Mouse (Mus musculus) left cerebral cortex, postnatal 4 days (tissue): ENCODE data around the gene Vps26a. TPM values are rescaled to one million over a fixed set of nuclear protein-coding genes. Genes with fewer than 3 reads are reported as not detected.

Source experiments
- DNase-seq: peaks from one replicate; pipeline ENCODE4 v3.0.0-alpha.2; 2022
- intact Hi-C: fragments of 180-260 bp; cut with DNase I; formaldehyde crosslinking; loops from one replicate; pipeline ENCODE4 v1.15.1; 2025
- total RNA-seq, 2 experiments: library from RNA; stranded (reverse); gene quantifications; 2 replicates each; pipeline ENCODE4 v1.2.3; 2021

Gene Vps26a
- total RNA-seq, 2 experiments from 2014 or later, result 37.4 to 41.2 TPM

DNA sequence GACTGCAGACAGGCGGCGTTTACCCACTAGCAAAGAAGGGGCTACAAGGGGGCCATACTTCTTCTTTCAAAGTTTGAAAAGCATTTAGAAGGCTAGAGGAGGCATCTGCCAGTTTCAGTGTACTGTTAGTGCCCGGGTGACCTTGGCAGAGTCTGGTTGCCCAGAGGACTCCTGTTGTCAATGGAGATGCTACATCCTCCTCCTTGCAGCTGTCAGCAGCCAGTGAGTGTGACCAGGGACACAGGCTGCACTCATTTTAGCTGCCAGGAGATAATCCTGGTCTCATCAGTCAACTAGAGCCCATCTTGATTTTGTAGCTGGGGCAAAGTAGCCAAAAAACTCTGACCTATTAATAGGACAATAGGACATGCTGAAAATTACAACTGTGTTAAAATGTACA is 65.5 kb downstream of the Vps26a start:
- intact Hi-C loops, result no loop called here
- no peak for DNase-seq

DNA sequence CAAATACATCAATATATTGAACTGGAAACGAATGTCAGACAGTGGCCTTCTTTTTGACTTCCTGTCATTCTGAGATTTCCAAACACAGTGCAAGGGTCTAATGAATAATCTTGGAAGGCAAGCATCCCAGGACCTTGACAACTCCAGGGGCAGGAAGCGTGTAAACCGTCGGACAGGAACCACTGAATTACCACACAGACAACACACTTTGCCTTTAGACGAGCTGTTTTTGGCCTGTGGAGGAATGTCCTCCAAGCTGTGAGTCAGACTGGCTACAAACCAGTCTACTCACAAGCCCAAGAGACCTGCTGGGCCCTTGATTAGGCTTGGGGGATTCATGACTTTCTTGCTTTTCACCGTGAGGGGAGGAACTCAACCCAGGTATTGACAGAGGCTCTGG is 66.2 kb downstream of the Vps26a start:
- intact Hi-C loops, result no loop called here

DNA sequence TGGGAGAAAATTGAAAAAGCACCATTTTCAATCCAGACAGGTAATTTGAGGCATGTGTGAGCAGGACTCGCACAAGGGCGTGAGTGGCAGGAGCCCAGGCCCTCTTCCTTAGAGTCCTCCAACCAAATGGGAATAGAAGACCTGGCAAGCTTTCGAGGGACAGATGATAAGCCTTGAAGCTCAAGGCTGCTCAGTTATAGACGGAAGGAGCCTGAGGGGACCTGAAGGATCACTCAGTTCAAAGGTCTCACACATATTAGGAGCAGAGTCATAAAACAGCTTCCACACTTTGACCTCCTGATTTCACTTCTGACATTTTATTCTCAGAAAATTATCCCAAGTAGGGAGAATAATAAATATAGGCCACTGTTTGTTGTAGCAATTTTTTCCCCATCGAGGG is 67.2 kb downstream of the Vps26a start:
- DNase-seq, result no peak
- intact Hi-C loops, result no loop called here

More for the DNA sequence above, 66.2 kb downstream of the Vps26a start:
- DNase-seq, result no peak

DNA sequence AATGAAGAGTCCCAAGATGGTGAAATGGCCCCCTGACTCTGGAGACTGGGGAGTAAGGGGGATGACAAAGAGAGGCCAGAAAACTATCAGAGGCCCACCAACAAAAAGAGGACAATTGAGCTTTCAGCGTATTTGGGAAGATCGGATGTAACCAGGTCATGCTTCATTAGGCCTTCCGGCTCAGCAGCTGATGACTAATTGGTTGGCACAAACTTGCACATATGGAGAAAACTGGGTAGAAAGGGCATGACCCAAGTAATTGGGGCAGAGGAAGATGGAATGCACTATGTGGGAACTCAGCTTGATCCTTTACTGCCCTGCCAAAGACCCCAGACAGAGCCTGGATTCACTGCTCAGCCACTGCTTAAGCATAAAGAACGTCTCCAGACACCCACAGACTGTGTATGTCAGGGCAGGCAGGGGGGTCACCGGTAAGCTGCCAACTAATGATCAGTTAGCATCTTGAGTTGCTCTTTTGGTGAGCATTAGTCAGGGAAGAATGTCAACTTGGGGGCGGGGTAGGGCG is 67.7 kb downstream of the Vps26a start:
- intact Hi-C loops, result no loop called here

DNA sequence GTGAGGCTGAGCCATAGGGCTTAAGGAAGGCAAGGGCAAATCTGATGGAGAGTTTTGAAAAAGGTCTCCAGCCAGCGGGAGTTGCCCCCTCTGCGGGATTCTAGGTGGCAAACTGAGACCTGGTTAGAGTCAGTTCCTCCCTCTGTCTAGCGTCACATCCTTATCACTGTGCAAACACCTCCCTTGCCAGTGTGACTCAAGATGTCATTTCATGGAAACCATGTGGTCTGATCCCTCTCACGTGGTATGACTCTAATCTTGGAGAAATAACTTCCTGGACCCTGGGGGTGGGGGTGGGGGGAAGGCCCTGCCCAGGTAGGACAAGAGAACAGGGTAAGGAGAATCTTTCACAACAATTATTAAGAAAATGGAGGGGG is 73.0 kb downstream of the Vps26a start:
- DNase-seq, result no peak
- intact Hi-C loops, result loop anchor here (5.0 kb wide), 1 partner anchor 141 kb away; no protein-coding TSS in a partner anchor

More for the DNA sequence above, 67.7 kb downstream of the Vps26a start:
- no peak for DNase-seq

DNA sequence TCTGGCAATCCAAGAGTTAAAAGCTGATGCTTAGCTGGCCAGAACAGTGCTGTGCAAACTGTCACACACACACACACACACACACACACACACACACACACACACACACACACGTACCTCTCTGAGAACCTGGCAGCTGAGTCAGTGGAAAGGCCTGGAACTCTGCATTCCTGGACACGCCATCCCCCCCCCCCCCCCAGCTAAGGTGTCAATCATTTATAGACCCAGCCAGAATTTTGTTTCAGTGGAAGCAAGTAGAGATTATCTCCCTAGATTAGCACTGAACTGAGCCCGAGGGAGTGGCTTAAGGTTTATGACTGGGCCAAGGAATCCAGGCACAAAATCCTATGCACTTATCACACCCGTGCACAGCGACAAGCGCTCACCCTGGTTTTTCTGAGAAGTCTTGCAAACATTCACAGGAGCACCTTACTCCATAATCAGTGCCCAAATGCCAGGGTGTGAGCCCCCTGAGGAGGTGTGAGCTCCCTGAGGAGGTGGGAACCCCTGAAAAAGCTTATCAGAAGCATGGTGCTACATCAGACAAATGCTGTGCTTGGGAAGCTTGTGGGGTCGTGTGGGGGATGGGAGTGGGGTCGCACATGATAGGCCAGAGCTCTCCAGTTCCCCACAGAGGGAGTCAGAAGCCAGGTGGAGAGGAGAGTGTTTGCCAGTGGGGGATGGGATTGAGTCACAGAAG is 73.5 kb downstream of the Vps26a start:
- intact Hi-C loops, result loop anchor here (5.0 kb wide), 1 partner anchor 141 kb away; no protein-coding TSS in a partner anchor
- peak; percentile 17 for DNase-seq

DNA sequence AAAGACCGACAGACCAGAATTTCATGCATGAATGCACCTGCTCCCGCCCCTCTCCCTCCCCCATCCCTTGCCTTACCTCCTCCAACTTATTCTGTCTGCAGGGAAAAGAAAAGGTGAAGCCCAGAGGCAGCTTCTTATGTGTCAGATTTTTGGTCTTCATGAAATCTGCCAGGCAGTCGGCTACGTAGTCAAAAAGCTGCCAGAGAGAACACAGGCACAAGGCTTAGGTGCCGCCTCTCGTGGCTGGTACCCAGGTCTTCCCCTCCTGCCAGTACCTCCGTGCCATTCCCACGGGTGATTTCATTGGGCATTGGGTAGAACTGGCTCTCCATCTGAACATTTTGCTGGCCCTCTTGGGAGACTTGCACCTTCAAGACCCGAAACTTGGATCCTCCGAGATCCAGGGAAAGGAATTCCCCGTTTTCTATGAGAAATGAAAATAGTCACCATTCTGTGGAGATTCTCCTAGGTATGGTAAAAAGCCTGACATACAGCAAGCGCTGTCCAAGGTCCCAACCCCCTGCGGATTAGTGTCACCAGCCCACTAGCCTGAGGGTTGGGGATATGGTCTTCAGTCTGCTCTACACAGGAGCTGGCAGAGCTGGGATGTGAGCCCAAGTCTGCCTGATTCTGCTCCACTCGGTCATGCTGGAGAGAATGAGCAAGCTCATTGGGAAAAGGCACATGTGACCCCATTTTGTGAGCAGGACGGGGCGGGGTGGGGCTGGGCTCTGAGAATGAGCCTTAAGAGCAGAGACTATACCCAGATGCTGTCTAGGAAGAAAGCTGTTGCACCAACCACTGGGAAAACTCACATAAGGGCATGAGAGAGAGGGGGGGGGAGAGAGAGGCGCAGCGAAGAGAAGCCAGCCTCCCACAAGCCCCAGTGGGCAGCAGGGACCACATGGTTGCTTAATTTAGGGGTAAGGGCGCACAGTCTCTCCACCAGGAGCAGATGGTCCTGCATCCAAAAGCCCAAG is 74.9 kb downstream of the Vps26a start:
- intact Hi-C loops, result loop anchor here (5.0 kb wide), 1 partner anchor 139 kb away; no protein-coding TSS in a partner anchor
- DNase-seq, result peak; percentile 19

DNA sequence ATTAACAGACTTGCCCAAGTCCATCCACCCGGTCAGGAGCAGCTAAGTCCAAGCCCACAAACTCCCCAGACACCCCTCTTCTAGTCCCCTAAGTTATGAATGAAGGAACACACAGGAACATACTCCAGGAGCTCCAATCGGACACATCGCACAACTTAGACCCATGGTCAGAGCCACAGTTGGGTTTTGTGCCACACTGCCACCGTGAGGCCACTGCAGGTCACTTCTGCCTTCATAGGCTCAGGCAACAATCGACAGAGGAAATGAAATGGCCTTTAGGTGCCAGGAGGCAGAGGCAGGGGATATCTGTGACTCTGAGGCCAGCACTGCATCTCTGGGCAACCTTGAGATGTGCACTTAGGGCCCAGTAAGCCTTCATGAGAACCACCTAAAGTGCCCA is 75.7 kb downstream of the Vps26a start:
- intact Hi-C loops, result loop anchor here (5.0 kb wide), 1 partner anchor 139 kb away; no protein-coding TSS in a partner anchor
- peak; percentile 74 for DNase-seq

Other genes with a start within 250 kb of the Vps26a start
- gene Tacr2, start 234.4 kb downstream of the Vps26a start, total RNA-seq, result not detected
- gene Hk1, start 106.9 kb downstream of the Vps26a start, total RNA-seq, result 100 to 1,000 TPM; 239 to 253 TPM
- gene Hkdc1, start 64.3 kb downstream of the Vps26a start, total RNA-seq, result 1 to 10 TPM in 1 of 2 experiments, under 1 TPM in 1; 0.82 to 1.1 TPM
- gene 4930507D05Rik, start 37.3 kb downstream of the Vps26a start, total RNA-seq, result 1 to 10 TPM; 1.2 TPM
- 10 to 100 TPM; 22.4 to 23.6 TPM for gene Supv3l1, start 37.1 kb downstream of the Vps26a start, total RNA-seq
- gene Srgn, start 40.6 kb upstream of the Vps26a start, total RNA-seq, result 1 to 10 TPM; 6.1 to 9.0 TPM
- gene Kif1bp, start 91.7 kb upstream of the Vps26a start, total RNA-seq, result 10 to 100 TPM; 88.7 to 90.0 TPM
- gene Ddx21, start 115.5 kb upstream of the Vps26a start, total RNA-seq, result 10 to 100 TPM; 49.8 to 53.9 TPM
- gene Ddx50, start 164.4 kb upstream of the Vps26a start, total RNA-seq, result 10 to 100 TPM; 84.2 to 91.9 TPM
- 1 to 10 TPM; 5.4 to 5.6 TPM for gene Stox1, start 239.3 kb upstream of the Vps26a start, total RNA-seq